Comparison of ENCODE assay signal across 2 mouse cellular contexts in the genomic region with DNA sequence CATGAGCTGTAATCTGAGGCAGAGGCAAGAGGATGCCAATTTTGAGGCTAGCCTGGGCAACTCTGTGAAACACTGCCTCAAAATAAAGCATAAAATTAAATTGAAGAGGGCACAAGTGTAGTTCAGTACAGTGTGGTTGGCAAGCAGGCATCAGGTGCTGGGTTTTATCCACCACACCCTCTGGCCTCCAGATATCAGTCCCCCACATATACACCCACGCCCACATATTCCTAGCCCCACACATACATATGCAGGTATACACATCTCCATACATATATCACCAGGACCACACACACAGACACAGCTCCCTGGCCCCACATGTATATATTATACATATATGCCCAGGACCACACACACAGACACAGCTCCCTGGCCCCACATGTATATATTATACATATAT. TPM values are rescaled to one million over a fixed set of nuclear protein-coding genes. Genes with fewer than 3 reads are reported as not detected.
"Had no signal": no experiment of that assay in that cellular context is flagged by ENCODE, and none has a peak within 500 bp of the region (broad histone marks: within the 10 kb centered on the region; RNA-seq: fewer than 3 reads in every experiment).

No protein-coding gene starts in this region.

RNA-seq across cellular contexts. Expression of gene A4galt, which starts 57.1 kb away (rescaled TPM):
- total RNA-seq: monocyte, adult 5-6 weeks; neutrophil, adult 5-6 weeks had no signal
